In the genomic region with DNA sequence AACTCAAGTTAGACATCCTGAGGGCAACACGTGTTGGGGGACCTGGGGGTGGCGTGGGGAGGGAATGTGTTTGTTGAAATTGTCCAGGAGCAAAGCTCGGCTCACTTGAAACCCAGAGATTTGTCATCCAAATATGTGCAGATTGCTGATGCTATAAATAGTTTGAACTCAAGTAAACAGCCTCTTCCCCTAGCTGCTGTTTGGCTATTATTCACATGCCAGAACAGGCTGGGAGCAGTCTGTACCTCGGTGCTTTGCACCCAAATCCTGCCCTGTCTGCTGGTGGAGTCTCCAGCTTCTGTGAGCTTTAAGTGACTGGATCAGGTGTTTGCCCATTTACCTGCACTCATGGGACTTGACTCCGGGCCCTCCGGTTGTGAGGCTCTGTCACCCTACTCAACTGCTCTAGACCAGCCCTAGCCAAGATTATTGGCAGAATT, we compare ENCODE assay signal across 8 mouse cellular contexts. TPM values are rescaled to one million over a fixed set of nuclear protein-coding genes. Genes with fewer than 3 reads are reported as not detected.
A peak's percentile ranks its signal among the peaks of the same experiment; 100 is the strongest.
DNase-seq lines count a peak whose midpoint lies in the region; ATAC-seq and TF ChIP-seq lines count a peak whose summit lies in the region.

No protein-coding gene starts in this region.

- H3K27me3 ChIP-seq in small intestine, adult 2 months (ENCODE audit: control insufficient read depth, insufficient read depth, low read length) = no peaks in the 10 kb centered on the region

- intact Hi-C loops in left cerebral cortex, postnatal 36 days (cut with DNase I) = no loop called here

- H3K36me3 ChIP-seq in small intestine, adult 2 months (ENCODE audit: control insufficient read depth, insufficient read depth, low read length) = no peaks in the 10 kb centered on the region

- DNase-seq in cerebellum, postnatal 4 days (ENCODE audit: low spot score in 2 of 2) = no peak
- DNase-seq in urinary bladder, adult 2 months (ENCODE audit: low spot score) = peak; percentile 45
- no peak for DNase-seq in urinary bladder, postnatal 4 days (ENCODE audit: low spot score in 2 of 2)
- peak; percentile 56 for DNase-seq in kidney, adult 11 months
- peak; percentile 60 to 64 for DNase-seq in left cerebral cortex, postnatal 36 days (ENCODE audit: low spot score in 2 of 2)
- DNase-seq in thymus, postnatal 4 days = no peak

- no peak overlapping the region for H3K4me3 ChIP-seq in small intestine, adult 2 months (ENCODE audit: low read depth, low read length)

- ATAC-seq in cerebellum, adult (ENCODE audit: insufficient number of reproducible peaks, low FRiP score, low TSS enrichment) = peak; percentile 84

- peak overlapping the region; percentile 59 for H3K27ac ChIP-seq in small intestine, adult 2 months (ENCODE audit: insufficient read depth, low read depth, low read length)

- no peak for TF ChIP-seq CTCF in small intestine, adult 2 months (IDR thresholded peaks at IDR 0.05; ENCODE audit: extremely low read depth, insufficient read length, insufficient replicate concordance, low read depth, low read length)

- H3K4me1 ChIP-seq in small intestine, adult 2 months (ENCODE audit: control insufficient read depth, insufficient read depth, insufficient read length, low read length) = peaks cover 14% of the 10 kb centered on the region; the same call in 1 of the 2 replicates

- TF ChIP-seq POLR2A in small intestine, adult 2 months (IDR thresholded peaks at IDR 0.05; ENCODE audit: low read depth, low read length) = no peak; the same call in 1 of the 2 replicates

- 52% methylated on average over 6 of the region's 6 CpGs for WGBS in small intestine, adult 2 months

RNA-seq across cellular contexts. Expression of gene Pkig, which starts 27.6 kb away (rescaled TPM):
- 83.9 and 114 TPM in 2 replicates for polyA plus RNA-seq in urinary bladder, adult 2 months (2012; rRNA removed)
- 100 to 1,000 TPM; 135 to 144 TPM for total RNA-seq in left cerebral cortex, postnatal 36 days (2021)
- polyA plus RNA-seq in small intestine, adult 2 months (2012; rRNA removed) = 82.0 and 143 TPM in 2 replicates

RNA-seq across cellular contexts. Expression of gene Serinc3, which starts 40.9 kb away (rescaled TPM):
- polyA plus RNA-seq in urinary bladder, adult 2 months (2012; rRNA removed) = 321 and 344 TPM in 2 replicates
- 100 to 1,000 TPM; 224 to 251 TPM for total RNA-seq in left cerebral cortex, postnatal 36 days (2021)
- 121 and 262 TPM in 2 replicates for polyA plus RNA-seq in small intestine, adult 2 months (2012; rRNA removed)

Comparison
In these comparisons a context has a peak if more than half of its experiments do, and no peak if none do; other contexts are left out.
1. DNase-seq: peak in urinary bladder, adult 2 months (single experiment), kidney, adult 11 months (single experiment) and left cerebral cortex, postnatal 36 days (2 of 2); none in cerebellum, postnatal 4 days (0 of 2), urinary bladder, postnatal 4 days (0 of 2) and thymus, postnatal 4 days (single experiment).